7 mouse cellular contexts compared by ENCODE assay signal in genomic region chr3:38886890-38887355, GRCm38 (mm10). TPM values are rescaled to one million over a fixed set of nuclear protein-coding genes. Genes with fewer than 3 reads are reported as not detected.
A peak's percentile ranks its signal among the peaks of the same experiment; 100 is the strongest.
DNase-seq lines count a peak whose midpoint lies in the region; ATAC-seq and TF ChIP-seq lines count a peak whose summit lies in the region.

TSS of gene Fat4 (plus strand) at chr3:38886940.

- ATAC-seq in forebrain, embryonic 11.5 days (replicated peaks; ENCODE audit: low FRiP score): no peak
- no peak for ATAC-seq in intestine, postnatal 0 days
- ATAC-seq in midbrain, embryonic 13.5 days: no peak

- H3K9me3 ChIP-seq in forebrain, embryonic 11.5 days (ENCODE audit: control insufficient read depth, low read length): peaks cover 6% of the 10 kb centered on the region; the same call in 1 of the 2 replicates
- H3K9me3 ChIP-seq in intestine, postnatal 0 days (ENCODE audit: control insufficient read depth): no peaks in the 10 kb centered on the region
- H3K9me3 ChIP-seq in midbrain, embryonic 13.5 days: no peaks in the 10 kb centered on the region

- H3K4me2 ChIP-seq in forebrain, embryonic 11.5 days (ENCODE audit: low read depth, low read length, severe bottlenecking): peak within 1 kb of the TSS; percentile 97
- peak within 1 kb of the TSS; percentile 97 for H3K4me2 ChIP-seq in intestine, postnatal 0 days (replicated peaks; ENCODE audit: low read depth)
- H3K4me2 ChIP-seq in midbrain, embryonic 13.5 days (replicated peaks): peak within 1 kb of the TSS; percentile 96

- peak; percentile 23 to 24 for DNase-seq in left cerebral cortex, adult 2 months (ENCODE audit: extremely low spot score in 1 of 2, low spot score in 2 of 2)
- DNase-seq in left cerebral cortex, adult 9 months (ENCODE audit: low spot score in 2 of 2): no peak
- DNase-seq in adrenal gland, postnatal 10 days: no peak
- peak; percentile 72 for DNase-seq in forebrain, embryonic 11.5 days (ENCODE audit: low spot score)
- no peak for DNase-seq in urinary bladder, postnatal 25 days (ENCODE audit: low spot score)

- intact Hi-C loops in left cerebral cortex, adult 2 months (cut with DNase I): loop anchor here (5.0 to 10.0 kb wide), 4 partner anchors 100 to 508 kb away; no protein-coding TSS in a partner anchor

- TF ChIP-seq CTCF in left cerebral cortex, adult 2 months (IDR thresholded peaks at IDR 0.05): no peak
- no peak for TF ChIP-seq CTCF in intestine, postnatal 0 days (IDR thresholded peaks at IDR 0.05; ENCODE audit: low read depth)

- H3K4me1 ChIP-seq in forebrain, embryonic 11.5 days (replicated peaks; ENCODE audit: control insufficient read depth, insufficient read depth, low read length): peaks cover 9% of the 10 kb centered on the region; the same call in 1 of the 2 replicates
- H3K4me1 ChIP-seq in intestine, postnatal 0 days (replicated peaks; ENCODE audit: control insufficient read depth, insufficient read depth, low read length): no peaks in the 10 kb centered on the region
- peaks cover 49% of the 10 kb centered on the region for H3K4me1 ChIP-seq in midbrain, embryonic 13.5 days (replicated peaks)

- H3K4me3 ChIP-seq in left cerebral cortex, adult 2 months: peak within 1 kb of the TSS; percentile 84
- H3K4me3 ChIP-seq in forebrain, embryonic 11.5 days (ENCODE audit: low read depth, low read length): peak within 1 kb of the TSS; percentile 80
- peak within 1 kb of the TSS; percentile 60 for H3K4me3 ChIP-seq in intestine, postnatal 0 days (ENCODE audit: low read depth, low read length)
- H3K4me3 ChIP-seq in midbrain, embryonic 13.5 days (replicated peaks): peak within 1 kb of the TSS; percentile 88

- under 1% methylated on average over 29 of the region's 29 CpGs for WGBS in forebrain, embryonic 11.5 days
- under 1% methylated on average over 29 of the region's 29 CpGs for WGBS in intestine, postnatal 0 days
- WGBS in midbrain, embryonic 13.5 days: under 1% methylated on average over 29 of the region's 29 CpGs

- H3K9ac ChIP-seq in forebrain, embryonic 11.5 days (ENCODE audit: low read length): peak within 1 kb of the TSS; percentile 84
- peak within 1 kb of the TSS; percentile 59 for H3K9ac ChIP-seq in intestine, postnatal 0 days (ENCODE audit: low read depth, low read length)
- peak within 1 kb of the TSS; percentile 91 for H3K9ac ChIP-seq in midbrain, embryonic 13.5 days (replicated peaks)

- peaks cover 25% of the 10 kb centered on the region for H3K36me3 ChIP-seq in forebrain, embryonic 11.5 days (ENCODE audit: control insufficient read depth, insufficient read depth, low read length)
- no peaks in the 10 kb centered on the region for H3K36me3 ChIP-seq in intestine, postnatal 0 days (ENCODE audit: control insufficient read depth, insufficient read depth)
- H3K36me3 ChIP-seq in midbrain, embryonic 13.5 days: peaks cover 29% of the 10 kb centered on the region

- no peaks in the 10 kb centered on the region for H3K27me3 ChIP-seq in forebrain, embryonic 11.5 days (ENCODE audit: control insufficient read depth, insufficient read depth, low read length)
- H3K27me3 ChIP-seq in intestine, postnatal 0 days (replicated peaks; ENCODE audit: control insufficient read depth, insufficient read depth, low read length): peaks cover 35% of the 10 kb centered on the region
- H3K27me3 ChIP-seq in midbrain, embryonic 13.5 days: no peaks in the 10 kb centered on the region

- peak within 1 kb of the TSS; percentile 72 for H3K27ac ChIP-seq in left cerebral cortex, adult 2 months
- peak within 1 kb of the TSS; percentile 93 for H3K27ac ChIP-seq in forebrain, embryonic 11.5 days (ENCODE audit: low read depth, low read length)
- H3K27ac ChIP-seq in intestine, postnatal 0 days (ENCODE audit: low read depth, low read length): peak within 1 kb of the TSS; percentile 70
- peak within 1 kb of the TSS; percentile 90 for H3K27ac ChIP-seq in midbrain, embryonic 13.5 days

RNA-seq across cellular contexts. Expression of gene Fat4, which starts in this region (rescaled TPM):
- 10 to 100 TPM; 13.0 to 13.2 TPM for total RNA-seq in left cerebral cortex, adult 2 months (2021)
- total RNA-seq in adrenal gland, postnatal 10 days (2021): 10 to 100 TPM; 15.7 to 24.8 TPM
- 14.0 and 15.2 TPM in 2 replicates for polyA plus RNA-seq in forebrain, embryonic 11.5 days (2014; fragmentation: Nextera tagmentation; extraction: Ambion mirVana)
- 2.8 and 3.0 TPM in 2 replicates for polyA plus RNA-seq in intestine, postnatal 0 days (2015; fragmentation: Nextera tagmentation; extraction: Ambion mirVana)
- polyA plus RNA-seq in midbrain, embryonic 13.5 days (2015; fragmentation: Nextera tagmentation; extraction: Ambion mirVana): 6.9 and 7.2 TPM in 2 replicates

Comparison
In these comparisons a context has a peak if more than half of its experiments do, and no peak if none do; other contexts are left out.
1. DNase-seq: peak in left cerebral cortex, adult 2 months (2 of 2) and forebrain, embryonic 11.5 days (single experiment); none in left cerebral cortex, adult 9 months (0 of 2), adrenal gland, postnatal 10 days (single experiment) and urinary bladder, postnatal 25 days (single experiment).
2. Peak in every context shown above with its lines, with median percentiles within 50 percentile points of each other: H3K27ac ChIP-seq, H3K4me3 ChIP-seq, H3K4me2 ChIP-seq and H3K9ac ChIP-seq.